Mouse (Mus musculus) frontal cortex, postnatal 25 days (tissue): ENCODE results near the gene Dazl.
A peak's percentile ranks its signal among the peaks of the same experiment; 100 is the strongest.
"Not testable (repeated sequence)": the region's sequence is repeated elsewhere in the genome, so short reads cannot be mapped to it uniquely, and the experiment has no call there.

Experiments
- DNase-seq, 2 experiments: peaks; one replicate each; pipeline ENCODE4 v3.0.0; 2022; ENCODE audit warnings: low spot score in 2 of 2

The Dazl gene

DNA sequence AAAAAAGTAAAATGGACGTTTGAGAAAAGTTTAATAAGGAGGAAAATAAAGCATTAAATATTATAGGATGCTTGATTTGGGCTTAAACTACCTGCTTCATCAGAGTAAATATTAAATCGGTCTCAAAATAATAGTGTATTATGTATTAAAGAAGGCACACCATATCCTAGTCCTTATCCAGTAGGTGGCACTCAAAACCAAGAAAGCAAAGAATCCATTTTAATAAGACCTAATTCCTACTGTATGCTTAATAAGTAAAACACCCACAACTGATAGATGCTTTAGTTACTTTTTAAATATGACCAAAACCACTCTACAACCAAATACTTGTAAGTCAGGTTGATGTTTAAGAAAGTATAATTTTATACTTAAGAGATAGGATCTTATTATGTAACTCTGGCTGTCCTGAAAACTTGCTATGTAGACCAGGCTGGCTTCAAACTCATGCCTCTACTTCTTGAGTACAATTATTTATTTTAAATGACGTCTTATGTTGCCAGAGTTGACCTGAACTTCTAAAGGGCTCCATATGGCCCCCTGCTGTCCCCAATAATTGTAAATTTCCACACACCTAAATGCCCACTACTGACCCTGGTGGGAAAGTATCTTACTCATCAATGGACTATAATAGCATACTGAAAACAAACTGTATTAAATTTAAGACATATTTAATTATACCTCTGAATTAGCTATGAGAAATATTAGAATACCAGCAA is 1.8 kb downstream of the Dazl start:
- DNase-seq = no peak

DNA sequence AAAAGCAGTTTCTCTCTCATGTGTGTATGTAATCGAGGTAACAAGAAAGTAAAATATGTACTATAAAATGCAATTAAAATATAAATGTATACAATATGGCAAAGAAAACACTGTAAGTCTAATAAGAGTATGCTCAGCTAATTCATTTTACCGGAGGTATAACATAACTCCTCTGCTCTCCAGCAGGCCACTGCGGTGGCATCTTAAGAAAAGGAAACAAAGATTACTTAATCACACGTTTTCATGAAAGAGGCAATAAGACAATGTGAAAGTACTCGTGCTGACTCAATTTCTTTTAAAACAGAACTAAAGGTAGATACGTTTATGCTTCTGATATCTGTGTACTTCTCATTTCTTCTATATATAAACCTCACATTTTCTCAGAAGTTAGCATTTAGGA is 8.6 kb downstream of the Dazl start:
- DNase-seq = no peak

DNA sequence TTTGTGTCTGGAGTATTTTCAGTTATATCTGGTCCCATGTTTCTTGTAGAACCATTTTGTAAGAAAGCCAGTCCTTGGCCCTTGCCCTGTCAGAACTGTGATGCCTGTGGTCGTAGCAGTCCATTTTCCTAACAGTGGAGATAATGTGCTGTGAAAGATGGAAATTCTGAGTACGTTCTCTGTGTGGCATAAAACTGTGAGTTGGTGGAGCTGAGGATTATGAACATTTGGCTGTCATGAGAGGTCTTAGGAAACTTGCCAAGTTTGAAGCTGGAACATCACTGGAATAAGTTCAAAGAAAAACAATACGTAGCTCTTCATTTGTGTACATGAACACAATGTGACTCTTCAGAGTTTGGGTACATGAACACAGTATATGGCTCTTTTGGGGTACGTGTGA is 31.8 kb downstream of the Dazl start:
- not testable (repeated sequence) for DNase-seq

DNA sequence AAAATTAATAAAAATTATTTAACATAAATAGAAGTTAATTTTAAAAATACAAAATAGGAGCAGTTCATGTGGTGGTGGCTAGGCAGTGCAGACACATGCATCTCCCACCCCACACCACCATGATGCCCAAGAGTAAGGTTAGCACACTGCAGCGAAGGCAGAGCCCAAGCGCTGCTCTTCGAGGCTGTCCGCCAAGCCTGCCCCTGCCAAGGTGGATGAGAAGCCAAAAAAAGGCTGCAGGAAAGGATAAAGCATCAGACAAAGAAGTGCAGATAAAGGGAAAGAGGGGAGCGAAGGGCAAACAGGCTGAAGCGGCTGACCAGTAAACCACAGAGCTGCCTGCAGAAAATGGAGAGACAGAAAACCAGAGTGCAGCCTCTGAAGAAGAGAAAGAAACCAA is 32.6 kb downstream of the Dazl start:
- DNase-seq = no peak

DNA sequence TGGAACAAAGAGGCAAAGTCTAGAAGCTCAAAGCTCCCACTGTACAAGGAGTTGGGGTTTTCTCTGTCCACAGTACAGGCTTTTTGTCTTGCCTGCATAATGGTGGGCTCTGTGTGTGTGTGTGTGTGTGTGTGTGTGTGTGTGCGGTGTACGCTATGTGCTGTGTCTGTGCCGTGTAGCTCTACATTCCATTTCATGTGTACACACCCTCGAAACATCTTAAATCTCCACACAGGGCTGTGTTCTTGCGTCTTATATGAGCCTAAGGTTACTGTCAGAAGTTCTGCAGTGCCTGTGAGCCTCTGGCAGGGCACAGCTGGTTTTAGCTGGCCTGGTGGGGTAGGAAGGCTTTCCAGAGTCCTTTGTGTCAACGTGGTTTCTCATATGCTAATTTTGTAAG is 46.8 kb downstream of the Dazl start:
- no peak for DNase-seq

DNA sequence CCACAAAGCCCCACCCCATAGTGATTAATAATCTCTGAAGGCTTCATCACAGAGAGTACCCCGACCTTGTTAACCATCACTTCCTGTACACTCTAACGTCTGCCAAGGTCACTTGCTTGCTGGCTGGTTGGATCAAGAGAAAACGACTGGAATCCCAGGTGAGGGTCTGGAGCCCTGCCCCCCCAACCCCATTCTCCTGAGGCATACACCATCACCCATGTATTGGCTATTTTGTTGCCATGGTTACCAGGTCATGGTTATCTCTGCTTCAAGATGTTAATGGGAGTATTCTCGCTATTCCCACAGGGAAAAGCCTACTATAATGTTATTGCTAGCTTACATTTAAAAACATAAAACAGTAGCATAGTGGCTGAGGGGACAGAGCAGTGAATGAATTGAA is 48.8 kb downstream of the Dazl start:
- DNase-seq = no peak

DNA sequence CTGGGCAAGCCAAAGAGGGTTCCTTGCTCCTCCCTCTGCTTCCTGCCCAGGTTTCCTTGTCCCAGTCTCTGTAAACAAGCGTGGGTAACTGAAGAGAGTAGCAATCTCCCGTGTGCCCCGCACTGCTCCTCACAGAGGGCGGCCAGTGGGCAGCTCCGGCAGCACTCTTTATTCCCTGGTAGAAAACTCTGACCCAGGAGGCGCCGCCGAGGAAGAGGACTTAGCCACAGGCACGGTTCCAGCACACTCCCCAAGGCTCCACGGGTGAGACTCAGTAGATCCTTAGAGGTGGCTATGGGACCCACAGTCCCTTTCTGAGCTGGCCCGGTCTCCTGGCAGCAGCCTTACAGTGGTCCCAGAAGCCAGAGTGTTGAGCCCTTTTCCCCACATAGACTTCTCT is 50.1 kb downstream of the Dazl start:
- DNase-seq = no peak

DNA sequence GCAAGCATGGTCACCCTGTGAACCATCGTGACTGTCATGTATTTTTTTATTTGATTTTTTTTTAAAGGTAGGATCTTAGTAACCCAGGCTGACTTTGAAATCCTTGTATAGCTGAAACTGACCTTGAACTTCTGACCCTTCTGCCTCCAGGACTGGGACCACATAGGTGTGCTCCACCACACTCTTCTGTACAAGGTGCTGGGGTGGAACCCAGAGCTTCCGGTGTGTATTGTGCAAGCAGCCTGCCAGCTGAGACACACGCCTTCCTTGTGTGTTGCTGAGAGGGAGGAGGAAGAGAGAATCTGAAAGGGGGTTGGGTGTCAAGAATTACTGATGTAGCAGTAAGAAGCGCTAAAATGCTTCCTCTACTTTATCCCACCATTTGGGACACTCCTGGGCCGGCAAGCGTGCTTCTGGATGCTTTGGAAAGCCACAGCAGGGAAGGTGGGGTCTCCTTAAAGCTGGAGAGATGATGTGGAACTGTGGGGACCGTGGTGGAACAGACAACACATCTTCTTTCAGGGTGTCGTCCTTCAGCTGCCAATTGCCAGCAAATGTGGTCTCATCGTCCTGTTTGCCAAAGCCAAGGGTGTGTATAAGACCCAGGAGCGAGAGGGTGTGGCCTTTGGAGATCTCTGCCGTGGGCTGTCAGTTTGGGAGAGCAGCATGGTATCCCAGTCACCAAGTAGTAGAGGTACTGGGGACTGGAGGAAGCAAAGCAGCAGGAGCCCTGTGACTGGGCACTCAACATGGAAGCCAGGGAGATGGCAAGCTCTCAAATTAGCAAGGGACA is 55.4 kb downstream of the Dazl start:
- no peak for DNase-seq

DNA sequence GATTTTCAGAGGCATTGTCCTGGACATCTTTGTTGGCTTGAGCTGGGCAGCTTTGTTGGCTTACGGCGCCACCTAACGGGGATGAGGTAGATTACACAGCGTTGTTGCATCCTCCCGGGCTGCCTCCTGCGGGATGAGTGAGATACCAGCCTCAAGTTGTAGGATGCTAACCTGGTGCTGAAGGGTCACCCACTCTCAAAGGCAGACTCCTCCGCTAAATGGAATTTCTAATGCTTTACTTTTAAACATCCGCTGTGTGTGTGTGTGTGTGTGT is 56.1 kb downstream of the Dazl start:
- peak; percentile 83 for DNase-seq

DNA sequence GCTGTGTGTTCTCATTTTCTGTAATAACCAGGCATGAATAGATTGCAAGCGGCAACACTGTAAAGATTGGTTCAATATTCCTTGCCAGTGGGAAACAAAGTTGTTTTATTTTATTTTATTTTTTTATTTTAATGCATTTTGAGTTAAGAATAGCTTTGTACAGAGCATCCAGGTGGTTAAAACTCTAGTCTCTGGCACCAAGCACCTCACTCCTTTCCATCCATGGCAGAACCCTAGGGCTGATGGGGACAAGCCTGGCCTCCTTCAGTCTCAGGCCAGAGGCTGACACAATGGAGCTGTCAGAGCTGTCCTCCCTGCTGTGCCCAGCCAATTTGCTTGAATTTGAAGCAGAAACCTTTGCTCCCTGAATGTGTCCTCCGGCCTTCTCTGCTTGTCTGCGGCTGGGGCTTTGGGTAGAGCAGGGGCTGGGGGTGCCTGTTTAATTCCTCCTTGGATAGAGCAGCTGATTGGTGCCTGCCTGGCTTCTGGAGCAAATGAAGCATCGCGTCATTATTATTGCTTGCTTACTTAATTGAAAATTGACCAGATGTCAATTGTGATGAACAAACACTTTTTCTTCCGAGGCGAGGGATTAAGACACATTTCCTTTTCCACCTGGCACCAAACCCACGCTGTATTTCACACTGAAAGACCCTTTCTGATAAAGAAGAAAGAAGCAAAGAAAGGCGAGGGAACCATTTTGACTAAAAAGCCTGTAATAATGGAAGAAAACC is 56.6 kb downstream of the Dazl start:
- no peak for DNase-seq

DNA sequence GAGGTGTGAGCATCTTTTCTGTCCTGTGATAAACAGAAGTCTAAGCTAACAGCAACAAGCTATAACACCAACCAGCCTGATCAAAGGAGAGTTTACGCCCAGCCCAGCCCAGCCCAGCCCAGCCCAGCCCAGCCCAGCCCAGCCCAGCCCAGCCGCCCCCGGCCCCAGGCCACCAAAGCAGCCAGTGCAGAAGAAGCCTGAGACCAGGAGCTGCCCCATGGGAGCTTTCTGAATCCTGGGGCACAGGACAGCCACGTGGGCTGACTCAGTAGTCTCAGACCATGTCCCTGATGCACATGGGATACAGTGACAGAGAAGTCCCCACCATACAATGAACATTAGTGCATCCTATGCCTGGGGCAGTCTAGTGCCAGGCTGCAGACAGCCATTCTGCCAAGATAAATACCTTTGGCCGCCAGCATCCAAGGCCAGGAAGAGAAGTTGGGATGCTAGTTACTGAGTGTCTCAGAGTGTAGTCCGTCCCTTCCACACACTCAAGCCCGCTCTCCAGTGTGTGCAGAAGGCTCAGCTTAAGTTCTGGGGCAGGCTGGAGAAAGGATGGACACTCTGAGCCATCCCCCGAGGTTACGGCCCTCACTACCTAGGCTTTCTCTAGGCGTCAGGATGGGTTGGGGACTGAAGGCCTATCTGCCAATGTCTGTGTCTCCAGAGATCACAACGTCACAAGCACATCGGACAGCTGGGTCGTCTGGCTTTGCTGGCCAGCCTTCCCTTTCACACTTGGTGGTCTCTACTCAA is 57.3 kb downstream of the Dazl start:
- DNase-seq = no peak

DNA sequence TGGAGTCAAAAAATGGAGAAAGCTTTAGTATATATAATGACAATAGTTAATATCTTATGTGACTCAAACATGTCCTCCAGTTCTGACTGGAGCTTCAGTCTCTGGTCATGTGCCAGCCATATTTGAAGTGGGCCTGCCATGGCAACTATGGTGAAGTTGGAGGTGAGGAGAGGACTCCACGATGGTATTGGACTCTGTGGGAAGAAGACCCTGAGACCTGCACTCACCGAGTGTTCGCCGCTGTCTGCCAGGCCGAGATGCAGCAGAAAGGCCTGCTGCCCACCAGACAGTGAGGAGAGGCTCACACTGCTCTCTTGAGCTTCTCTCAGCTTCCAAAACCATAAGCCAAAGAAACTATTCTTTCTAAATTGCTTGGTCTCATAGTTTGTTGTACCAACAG is 59.5 kb downstream of the Dazl start:
- no peak for DNase-seq

DNA sequence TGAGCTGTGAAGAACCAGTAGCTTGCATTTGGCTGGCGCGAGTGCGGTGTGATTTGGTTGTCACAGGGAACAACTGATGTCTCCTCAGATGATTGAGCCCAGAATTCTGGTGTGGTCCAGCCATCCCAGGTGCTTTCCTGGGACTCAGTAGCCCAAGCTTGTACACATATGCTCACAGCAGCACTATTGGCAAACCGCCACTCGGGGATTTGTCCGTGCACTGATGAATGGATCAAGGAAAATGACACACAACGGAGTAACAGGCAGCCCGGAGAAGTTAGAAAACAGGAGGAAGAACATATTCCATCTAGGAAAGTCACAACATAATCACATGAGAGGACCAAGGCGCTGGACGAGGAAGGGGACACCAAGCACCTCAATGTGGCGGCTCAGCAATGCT is 60.6 kb downstream of the Dazl start:
- no peak for DNase-seq

DNA sequence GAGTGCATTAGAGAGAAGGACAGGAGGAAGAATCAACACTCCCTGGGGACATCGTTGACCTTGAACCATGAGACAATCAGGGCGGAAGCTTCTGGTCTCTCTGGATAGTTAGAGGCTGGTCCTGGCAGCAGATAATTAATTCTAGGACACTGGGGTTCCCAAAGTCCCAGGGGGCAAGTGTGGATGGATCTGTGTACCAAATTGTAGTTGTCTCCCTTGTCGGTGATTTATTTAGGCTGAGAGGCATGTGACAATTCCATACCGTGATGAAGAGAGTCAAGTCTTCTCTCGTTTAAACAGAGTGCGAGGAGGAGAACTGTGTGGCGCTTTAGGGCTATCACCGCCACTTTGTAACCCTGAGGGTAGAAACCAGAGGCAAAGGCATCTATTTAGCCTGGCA is 62.2 kb downstream of the Dazl start:
- no peak for DNase-seq

DNA sequence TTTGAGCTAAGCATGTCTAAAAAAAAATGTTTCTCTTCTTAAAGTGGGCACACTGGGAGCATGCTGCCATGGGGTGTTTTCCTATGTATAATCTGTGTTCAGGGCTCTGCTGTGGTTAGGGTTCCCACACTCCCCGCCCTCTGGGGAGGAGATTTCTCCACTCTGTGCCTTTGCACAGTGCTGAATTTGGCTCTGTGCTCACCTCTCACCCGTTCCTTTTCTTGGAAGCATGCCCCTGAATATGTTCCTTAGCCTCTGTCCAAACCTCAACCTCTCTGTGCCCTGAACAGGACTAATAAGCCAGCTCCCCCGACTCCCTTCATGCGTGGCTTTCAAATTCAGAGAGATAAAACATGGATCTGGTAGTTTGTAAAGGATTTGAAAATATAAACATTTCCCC is 63.9 kb downstream of the Dazl start:
- DNase-seq = no peak
